Mouse (Mus musculus): ENCODE measurements around the gene Chrm2. TPM values are rescaled to one million over a fixed set of nuclear protein-coding genes. Genes with fewer than 3 reads are reported as not detected.
A peak's percentile ranks its signal among the peaks of the same experiment; 100 is the strongest.

Gene Chrm2
- polyA plus RNA-seq, 1 experiment from 2014 or later = 19.0 TPM

- Histone ChIP-seq H3K4me3 (ENCODE audit: low read length) (no peak overlapping the region), H3K9me3 (replicated peaks; ENCODE audit: control insufficient read depth, low read length) (no peaks in the 10 kb centered on the region), H3K36me3 (ENCODE audit: control insufficient read depth, insufficient read depth) (no peaks in the 10 kb centered on the region), H3K9ac (ENCODE audit: low read length) (no peak overlapping the region), H3K4me2 (ENCODE audit: low read depth, low read length) (no peak overlapping the region), H3K27me3 (ENCODE audit: control insufficient read depth, insufficient read depth, low read length) (no peaks in the 10 kb centered on the region), H3K4me1 (ENCODE audit: control insufficient read depth, insufficient read depth, low read length) (peaks cover 4% of the 10 kb centered on the region), H3K27ac (ENCODE audit: low read length) (no peak overlapping the region)
- no peak for ATAC-seq (replicated peaks; ENCODE audit: extremely low read depth, insufficient read depth, low FRiP score)
- 61% methylated on average over 4 of the region's 4 CpGs for WGBS
Observed at GRCm38 (mm10) chr6:36484132-36484665, 96.3 kb downstream of the Chrm2 start.

GRCm38 (mm10) chr6:36507008-36507663 is 119.3 kb downstream of the Chrm2 start:
- Histone ChIP-seq H3K4me1 (ENCODE audit: control insufficient read depth, insufficient read depth, low read length) (peaks cover 13% of the 10 kb centered on the region; the same call in 1 of the 2 replicates), H3K27ac (ENCODE audit: low read length) (peak overlapping the region; percentile 95), H3K4me2 (ENCODE audit: low read depth, low read length) (no peak overlapping the region), H3K9ac (ENCODE audit: low read length) (peak overlapping the region; percentile 26; the same call in 1 of the 2 replicates), H3K27me3 (ENCODE audit: control insufficient read depth, insufficient read depth, low read length) (no peaks in the 10 kb centered on the region), H3K36me3 (ENCODE audit: control insufficient read depth, insufficient read depth) (no peaks in the 10 kb centered on the region), H3K9me3 (replicated peaks; ENCODE audit: control insufficient read depth, low read length) (no peaks in the 10 kb centered on the region), H3K4me3 (ENCODE audit: low read length) (no peak overlapping the region)
- 60% methylated on average over 7 of the region's 7 CpGs for WGBS
- ATAC-seq (replicated peaks; ENCODE audit: extremely low read depth, insufficient read depth, low FRiP score) = no peak

- peak; percentile 95 for ATAC-seq (replicated peaks; ENCODE audit: extremely low read depth, insufficient read depth, low FRiP score)
- Histone ChIP-seq H3K4me1 (ENCODE audit: control insufficient read depth, insufficient read depth, low read length) (peaks cover 13% of the 10 kb centered on the region; the same call in 1 of the 2 replicates), H3K36me3 (ENCODE audit: control insufficient read depth, insufficient read depth) (no peaks in the 10 kb centered on the region), H3K4me3 (ENCODE audit: low read length) (no peak overlapping the region), H3K27ac (ENCODE audit: low read length) (peak overlapping the region; percentile 95), H3K9me3 (replicated peaks; ENCODE audit: control insufficient read depth, low read length) (no peaks in the 10 kb centered on the region), H3K9ac (ENCODE audit: low read length) (peak overlapping the region; percentile 53), H3K27me3 (ENCODE audit: control insufficient read depth, insufficient read depth, low read length) (no peaks in the 10 kb centered on the region), H3K4me2 (ENCODE audit: low read depth, low read length) (peak overlapping the region; percentile 24; the same call in 1 of the 2 replicates)
- WGBS = 16% methylated on average over 7 of the region's 7 CpGs
Observed at GRCm38 (mm10) chr6:36507946-36508345, 120.1 kb downstream of the Chrm2 start.

GRCm38 (mm10) chr6:36508469-36508868 is 120.6 kb downstream of the Chrm2 start:
- peak; percentile 74 for ATAC-seq (replicated peaks; ENCODE audit: extremely low read depth, insufficient read depth, low FRiP score)
- Histone ChIP-seq H3K9me3 (replicated peaks; ENCODE audit: control insufficient read depth, low read length) (no peaks in the 10 kb centered on the region), H3K4me3 (ENCODE audit: low read length) (no peak overlapping the region), H3K4me2 (ENCODE audit: low read depth, low read length) (peak overlapping the region; percentile 16; the same call in 1 of the 2 replicates), H3K27ac (ENCODE audit: low read length) (peak overlapping the region; percentile 95), H3K4me1 (ENCODE audit: control insufficient read depth, insufficient read depth, low read length) (peaks cover 13% of the 10 kb centered on the region; the same call in 1 of the 2 replicates), H3K36me3 (ENCODE audit: control insufficient read depth, insufficient read depth) (no peaks in the 10 kb centered on the region), H3K27me3 (ENCODE audit: control insufficient read depth, insufficient read depth, low read length) (no peaks in the 10 kb centered on the region), H3K9ac (ENCODE audit: low read length) (peak overlapping the region; percentile 53)
- 14% methylated on average over 2 of the region's 2 CpGs for WGBS

- no peak overlapping the region for H3K4me3 ChIP-seq (ENCODE audit: low read length)
- peaks cover 13% of the 10 kb centered on the region for H3K4me1 ChIP-seq (ENCODE audit: control insufficient read depth, insufficient read depth, low read length)
- no peak overlapping the region for H3K4me2 ChIP-seq (ENCODE audit: low read depth, low read length)
- H3K27ac ChIP-seq (ENCODE audit: low read length) = peak overlapping the region; percentile 52
- H3K9me3 ChIP-seq (replicated peaks; ENCODE audit: control insufficient read depth, low read length) = no peaks in the 10 kb centered on the region
- no peaks in the 10 kb centered on the region for H3K27me3 ChIP-seq (ENCODE audit: control insufficient read depth, insufficient read depth, low read length)
- no peak overlapping the region for H3K9ac ChIP-seq (ENCODE audit: low read length)
- no peak for ATAC-seq (replicated peaks; ENCODE audit: extremely low read depth, insufficient read depth, low FRiP score)
- no peaks in the 10 kb centered on the region for H3K36me3 ChIP-seq (ENCODE audit: control insufficient read depth, insufficient read depth)
- 80% methylated on average over 4 of the region's 4 CpGs for WGBS
Observed at GRCm38 (mm10) chr6:36516508-36516907, 128.6 kb downstream of the Chrm2 start.

- H3K9ac ChIP-seq (ENCODE audit: low read length) = no peak overlapping the region
- 32% methylated on average over 5 of the region's 5 CpGs for WGBS
- H3K27me3 ChIP-seq (ENCODE audit: control insufficient read depth, insufficient read depth, low read length) = no peaks in the 10 kb centered on the region
- ATAC-seq (replicated peaks; ENCODE audit: extremely low read depth, insufficient read depth, low FRiP score) = 0 out of 2 replicates have a peak, but pooled peaks have one; percentile 67
- H3K4me3 ChIP-seq (ENCODE audit: low read length) = no peak overlapping the region
- no peak overlapping the region; the same call in 1 of the 2 replicates for H3K4me2 ChIP-seq (ENCODE audit: low read depth, low read length)
- peaks cover 13% of the 10 kb centered on the region for H3K4me1 ChIP-seq (ENCODE audit: control insufficient read depth, insufficient read depth, low read length)
- H3K36me3 ChIP-seq (ENCODE audit: control insufficient read depth, insufficient read depth) = no peaks in the 10 kb centered on the region
- peak overlapping the region; percentile 52 for H3K27ac ChIP-seq (ENCODE audit: low read length)
- no peaks in the 10 kb centered on the region for H3K9me3 ChIP-seq (replicated peaks; ENCODE audit: control insufficient read depth, low read length)
Observed at GRCm38 (mm10) chr6:36517242-36517641, 129.4 kb downstream of the Chrm2 start.

- Histone ChIP-seq H3K9me3 (replicated peaks; ENCODE audit: control insufficient read depth, low read length) (no peaks in the 10 kb centered on the region), H3K9ac (ENCODE audit: low read length) (no peak overlapping the region), H3K36me3 (ENCODE audit: control insufficient read depth, insufficient read depth) (peaks cover 15% of the 10 kb centered on the region; the same call in 1 of the 2 replicates), H3K4me3 (ENCODE audit: low read length) (no peak overlapping the region), H3K4me2 (ENCODE audit: low read depth, low read length) (no peak overlapping the region), H3K27me3 (ENCODE audit: control insufficient read depth, insufficient read depth, low read length) (no peaks in the 10 kb centered on the region), H3K4me1 (ENCODE audit: control insufficient read depth, insufficient read depth, low read length) (no peaks in the 10 kb centered on the region; the same call in 1 of the 2 replicates), H3K27ac (ENCODE audit: low read length) (no peak overlapping the region)
- 89% methylated on average over 11 of the region's 11 CpGs for WGBS
- ATAC-seq (replicated peaks; ENCODE audit: extremely low read depth, insufficient read depth, low FRiP score) = no peak
Observed at GRCm38 (mm10) chr6:36523599-36523998, 135.7 kb downstream of the Chrm2 start.

- Histone ChIP-seq H3K4me2 (ENCODE audit: low read depth, low read length) (no peak overlapping the region), H3K27ac (ENCODE audit: low read length) (no peak overlapping the region), H3K4me3 (ENCODE audit: low read length) (no peak overlapping the region), H3K36me3 (ENCODE audit: control insufficient read depth, insufficient read depth) (peaks cover 13% of the 10 kb centered on the region; the same call in 1 of the 2 replicates), H3K27me3 (ENCODE audit: control insufficient read depth, insufficient read depth, low read length) (no peaks in the 10 kb centered on the region), H3K9ac (ENCODE audit: low read length) (no peak overlapping the region), H3K4me1 (ENCODE audit: control insufficient read depth, insufficient read depth, low read length) (no peaks in the 10 kb centered on the region), H3K9me3 (replicated peaks; ENCODE audit: control insufficient read depth, low read length) (0 out of 2 replicates have a peak, but pooled peaks cover 3% of the 10 kb centered on the region)
- no peak for ATAC-seq (replicated peaks; ENCODE audit: extremely low read depth, insufficient read depth, low FRiP score)
- 71% methylated on average over 4 of the region's 4 CpGs for WGBS
Observed at GRCm38 (mm10) chr6:36528509-36528908, 140.6 kb downstream of the Chrm2 start.

GRCm38 (mm10) chr6:36541247-36541646 is 153.4 kb downstream of the Chrm2 start:
- H3K4me2 ChIP-seq (ENCODE audit: low read depth, low read length) = peak overlapping the region; percentile 23; the same call in 1 of the 2 replicates
- no peaks in the 10 kb centered on the region for H3K36me3 ChIP-seq (ENCODE audit: control insufficient read depth, insufficient read depth)
- H3K27ac ChIP-seq (ENCODE audit: low read length) = peak overlapping the region; percentile 69
- H3K9ac ChIP-seq (ENCODE audit: low read length) = no peak overlapping the region
- WGBS = 37% methylated on average over 6 of the region's 6 CpGs
- H3K4me3 ChIP-seq (ENCODE audit: low read length) = no peak overlapping the region; the same call in 1 of the 2 replicates
- H3K9me3 ChIP-seq (replicated peaks; ENCODE audit: control insufficient read depth, low read length) = no peaks in the 10 kb centered on the region
- no peaks in the 10 kb centered on the region for H3K27me3 ChIP-seq (ENCODE audit: control insufficient read depth, insufficient read depth, low read length)
- peaks cover 7% of the 10 kb centered on the region for H3K4me1 ChIP-seq (ENCODE audit: control insufficient read depth, insufficient read depth, low read length)
- peak; percentile 70 for ATAC-seq (replicated peaks; ENCODE audit: extremely low read depth, insufficient read depth, low FRiP score)

Data from heart, embryonic 16.5 days (tissue).